Mouse (Mus musculus) limb, embryonic 15.5 days (tissue): ENCODE results near the gene Inpp5d. TPM values are rescaled to one million over a fixed set of nuclear protein-coding genes. Genes with fewer than 3 reads are reported as not detected.

ENCODE experiments used
- ATAC-seq: fragments of 200-750 bp; cut with Nextera tagmentation; 2 replicates; pipeline ENCODE4 v1.8.0; 2017; ENCODE audit warnings: low read depth, moderate TSS enrichment; ENCODE audit not compliant: insufficient number of reproducible peaks, low FRiP score, low TSS enrichment
- H3K27ac ChIP-seq: fragments of 300-500 bp; sonication (generic); 2 replicates; pipeline ENCODE4 v1.5.1; 2015; ENCODE audit warnings: moderate library complexity, mild to moderate bottlenecking, inconsistent platforms
- H3K27me3 ChIP-seq: fragments of 300-500 bp; sonication (generic); 2 replicates; pipeline ENCODE4 v1.6.1; 2015; ENCODE audit warnings: inconsistent platforms
- H3K36me3 ChIP-seq: fragments of 300-500 bp; sonication (generic); 2 replicates; pipeline ENCODE4 v1.6.1; 2015; ENCODE audit warnings: inconsistent platforms
- H3K4me1 ChIP-seq: fragments of 300-500 bp; sonication (generic); 2 replicates; pipeline ENCODE4 v1.6.1; 2015; ENCODE audit warnings: inconsistent platforms
- H3K4me2 ChIP-seq: fragments of 300-500 bp; sonication (generic); 2 replicates; pipeline ENCODE4 v1.6.1; 2015; ENCODE audit warnings: mild to moderate bottlenecking, inconsistent platforms
- H3K4me3 ChIP-seq: fragments of 300-500 bp; sonication (generic); 2 replicates; pipeline ENCODE4 v1.5.1; 2015; ENCODE audit warnings: mild to moderate bottlenecking, inconsistent platforms
- H3K9ac ChIP-seq: fragments of 300-500 bp; sonication (generic); 2 replicates; pipeline ENCODE4 v1.6.1; 2015; ENCODE audit warnings: inconsistent platforms
- H3K9me3 ChIP-seq: fragments of 300-500 bp; sonication (generic); 2 replicates; pipeline ENCODE4 v1.6.1; 2016; ENCODE audit warnings: inconsistent platforms
- WGBS: fragments of 180-500 bp; shearing (Covaris S2); methylation state at CpG from one replicate; pipeline ENCODE4 v1.1.7; 2015; 5-methylcytosine and 5-hydroxymethylcytosine counted together
- polyA plus RNA-seq: library from polyadenylated mRNA; unstranded; fragments of >200 nt; fragmentation: Nextera tagmentation; extraction: Ambion mirVana; gene quantifications from 2 replicates; pipeline ENCODE4 v1.2.1, GENCODE M21; 2015

The Inpp5d gene
- polyA plus RNA-seq, 1 experiment from 2014 or later = 8.8 TPM

- Histone ChIP-seq H3K4me3 (no peak overlapping the region), H3K27ac (no peak overlapping the region), H3K27me3 (no peaks in the 10 kb centered on the region), H3K36me3 (no peaks in the 10 kb centered on the region), H3K9ac (no peak overlapping the region), H3K4me1 (no peaks in the 10 kb centered on the region), H3K9me3 (no peaks in the 10 kb centered on the region), H3K4me2 (no peak overlapping the region)
- ATAC-seq = no peak
- WGBS = 85% methylated on average over 5 of the region's 5 CpGs
These were observed 16.7 kb upstream of the Inpp5d start for GRCm38 (mm10) chr1:87603389-87603788.

GRCm38 (mm10) chr1:87605296-87605695 lies 14.8 kb upstream of the Inpp5d start:
- no peak overlapping the region for H3K27ac ChIP-seq
- no peaks in the 10 kb centered on the region for H3K9me3 ChIP-seq
- H3K4me2 ChIP-seq = no peak overlapping the region
- no peak overlapping the region for H3K4me3 ChIP-seq
- no peaks in the 10 kb centered on the region for H3K4me1 ChIP-seq
- H3K36me3 ChIP-seq = no peaks in the 10 kb centered on the region
- H3K9ac ChIP-seq = no peak overlapping the region
- WGBS = 68% methylated on average over 2 of the region's 2 CpGs
- ATAC-seq = no peak
- H3K27me3 ChIP-seq = no peaks in the 10 kb centered on the region

- no peak overlapping the region for H3K27ac ChIP-seq
- H3K4me2 ChIP-seq = no peak overlapping the region
- H3K36me3 ChIP-seq = no peaks in the 10 kb centered on the region
- no peaks in the 10 kb centered on the region for H3K9me3 ChIP-seq
- H3K4me3 ChIP-seq = no peak overlapping the region
- H3K4me1 ChIP-seq = no peaks in the 10 kb centered on the region
- WGBS = 73% methylated on average over 21 of the region's 21 CpGs
- H3K9ac ChIP-seq = no peak overlapping the region
- no peaks in the 10 kb centered on the region for H3K27me3 ChIP-seq
- ATAC-seq = no peak
These were observed 12.6 kb upstream of the Inpp5d start for GRCm38 (mm10) chr1:87607385-87608091.

GRCm38 (mm10) chr1:87608416-87609046 lies 11.6 kb upstream of the Inpp5d start:
- H3K27me3 ChIP-seq = no peaks in the 10 kb centered on the region
- H3K4me2 ChIP-seq = no peak overlapping the region
- H3K36me3 ChIP-seq = no peaks in the 10 kb centered on the region
- WGBS = 38% methylated on average over 7 of the region's 7 CpGs
- no peaks in the 10 kb centered on the region for H3K9me3 ChIP-seq
- no peaks in the 10 kb centered on the region for H3K4me1 ChIP-seq
- no peak overlapping the region for H3K27ac ChIP-seq
- H3K4me3 ChIP-seq = no peak overlapping the region
- H3K9ac ChIP-seq = no peak overlapping the region
- ATAC-seq = no peak

- H3K4me1 ChIP-seq = no peaks in the 10 kb centered on the region
- H3K36me3 ChIP-seq = no peaks in the 10 kb centered on the region
- H3K27ac ChIP-seq = no peak overlapping the region
- ATAC-seq = no peak
- no peaks in the 10 kb centered on the region for H3K9me3 ChIP-seq
- H3K4me2 ChIP-seq = no peak overlapping the region
- WGBS = 74% methylated on average over 2 of the region's 2 CpGs
- H3K9ac ChIP-seq = no peak overlapping the region
- 0 out of 2 replicates have a peak, but pooled peaks cover 2% of the 10 kb centered on the region for H3K27me3 ChIP-seq
- no peak overlapping the region for H3K4me3 ChIP-seq
These were observed 5.4 kb upstream of the Inpp5d start for GRCm38 (mm10) chr1:87614576-87615295.

- ATAC-seq = no peak
- Histone ChIP-seq H3K4me1 (no peaks in the 10 kb centered on the region), H3K4me3 (peak overlapping the region; percentile 16), H3K4me2 (0 out of 2 replicates have a peak overlapping the region, but pooled peaks have one; percentile 10), H3K9ac (no peak overlapping the region), H3K36me3 (no peaks in the 10 kb centered on the region), H3K27me3 (no peaks in the 10 kb centered on the region), H3K27ac (no peak overlapping the region), H3K9me3 (no peaks in the 10 kb centered on the region)
- 72% methylated on average over 6 of the region's 6 CpGs for WGBS
These were observed 581 bp downstream of the Inpp5d start for GRCm38 (mm10) chr1:87620693-87621092.

- H3K27ac ChIP-seq = no peak overlapping the region
- no peaks in the 10 kb centered on the region for H3K4me1 ChIP-seq
- no peak overlapping the region for H3K4me2 ChIP-seq
- H3K27me3 ChIP-seq = no peaks in the 10 kb centered on the region
- peak overlapping the region; percentile 16 for H3K4me3 ChIP-seq
- no peaks in the 10 kb centered on the region for H3K9me3 ChIP-seq
- WGBS = 82% methylated on average over 9 of the region's 9 CpGs
- no peaks in the 10 kb centered on the region for H3K36me3 ChIP-seq
- no peak for ATAC-seq
- no peak overlapping the region for H3K9ac ChIP-seq
These were observed 1.2 kb downstream of the Inpp5d start for GRCm38 (mm10) chr1:87621146-87621857.

GRCm38 (mm10) chr1:87621858-87622279 lies 1.8 kb downstream of the Inpp5d start:
- Histone ChIP-seq H3K4me3 (peak overlapping the region; percentile 4; the same call in 1 of the 2 replicates), H3K4me2 (no peak overlapping the region), H3K27ac (no peak overlapping the region), H3K9me3 (no peaks in the 10 kb centered on the region), H3K9ac (no peak overlapping the region), H3K36me3 (no peaks in the 10 kb centered on the region), H3K27me3 (no peaks in the 10 kb centered on the region), H3K4me1 (no peaks in the 10 kb centered on the region)
- 67% methylated on average over 3 of the region's 3 CpGs for WGBS
- no peak for ATAC-seq

GRCm38 (mm10) chr1:87623977-87624666 lies 4.0 kb downstream of the Inpp5d start:
- H3K4me3 ChIP-seq = no peak overlapping the region
- H3K4me1 ChIP-seq = no peaks in the 10 kb centered on the region
- no peak overlapping the region for H3K4me2 ChIP-seq
- WGBS = 54% methylated on average over 1 of the region's 1 CpGs
- H3K27me3 ChIP-seq = no peaks in the 10 kb centered on the region
- no peak for ATAC-seq
- H3K9me3 ChIP-seq = no peaks in the 10 kb centered on the region
- no peaks in the 10 kb centered on the region for H3K36me3 ChIP-seq
- H3K9ac ChIP-seq = no peak overlapping the region
- no peak overlapping the region for H3K27ac ChIP-seq

- no peak overlapping the region for H3K4me3 ChIP-seq
- no peaks in the 10 kb centered on the region for H3K36me3 ChIP-seq
- ATAC-seq = no peak
- H3K9me3 ChIP-seq = no peaks in the 10 kb centered on the region
- no peaks in the 10 kb centered on the region for H3K27me3 ChIP-seq
- no peak overlapping the region for H3K4me2 ChIP-seq
- no peaks in the 10 kb centered on the region for H3K4me1 ChIP-seq
- 77% methylated on average over 2 of the region's 2 CpGs for WGBS
- H3K27ac ChIP-seq = no peak overlapping the region
- H3K9ac ChIP-seq = no peak overlapping the region
These were observed 4.7 kb downstream of the Inpp5d start for GRCm38 (mm10) chr1:87624826-87625225.

GRCm38 (mm10) chr1:87625254-87626025 lies 5.3 kb downstream of the Inpp5d start:
- Histone ChIP-seq H3K27me3 (no peaks in the 10 kb centered on the region), H3K36me3 (no peaks in the 10 kb centered on the region), H3K4me2 (no peak overlapping the region), H3K9ac (no peak overlapping the region), H3K9me3 (no peaks in the 10 kb centered on the region), H3K4me1 (no peaks in the 10 kb centered on the region), H3K4me3 (no peak overlapping the region), H3K27ac (no peak overlapping the region)
- no peak for ATAC-seq
- WGBS = 76% methylated on average over 6 of the region's 6 CpGs
